Mouse (Mus musculus): ENCODE data around the gene Fstl4. TPM values are rescaled to one million over a fixed set of nuclear protein-coding genes. Genes with fewer than 3 reads are reported as not detected.
A peak's percentile ranks its signal among the peaks of the same experiment; 100 is the strongest.

The Fstl4 gene
- polyA plus RNA-seq, 1 experiment from 2014 or later, result 0.49 TPM

GRCm38 (mm10) chr11:52794331-52794730 is 29.9 kb downstream of the Fstl4 start:
- ATAC-seq (ENCODE audit: insufficient number of reproducible peaks, low FRiP score, low TSS enrichment, low read depth), result no peak
- Histone ChIP-seq H3K4me1 (ENCODE audit: control insufficient read depth, insufficient read depth, low read length) (no peaks in the 10 kb centered on the region), H3K27ac (replicated peaks; ENCODE audit: low read depth, low read length) (no peak overlapping the region), H3K4me3 (ENCODE audit: low read depth, low read length) (no peak overlapping the region), H3K36me3 (ENCODE audit: control insufficient read depth, insufficient read depth, low read length) (no peaks in the 10 kb centered on the region), H3K4me2 (ENCODE audit: low read depth, severe bottlenecking) (no peak overlapping the region), H3K9me3 (ENCODE audit: control insufficient read depth, low read length) (no peaks in the 10 kb centered on the region), H3K27me3 (ENCODE audit: control insufficient read depth, insufficient read depth, low read length) (no peaks in the 10 kb centered on the region), H3K9ac (ENCODE audit: low read length) (no peak overlapping the region)
- DNase-seq (ENCODE audit: low spot score), result no peak
- WGBS, result 82% methylated on average over 5 of the region's 5 CpGs

GRCm38 (mm10) chr11:52809542-52809941 is 45.1 kb downstream of the Fstl4 start:
- Histone ChIP-seq H3K27me3 (ENCODE audit: control insufficient read depth, insufficient read depth, low read length) (no peaks in the 10 kb centered on the region), H3K27ac (replicated peaks; ENCODE audit: low read depth, low read length) (no peak overlapping the region), H3K36me3 (ENCODE audit: control insufficient read depth, insufficient read depth, low read length) (no peaks in the 10 kb centered on the region), H3K4me1 (ENCODE audit: control insufficient read depth, insufficient read depth, low read length) (no peaks in the 10 kb centered on the region), H3K9ac (ENCODE audit: low read length) (no peak overlapping the region), H3K4me3 (ENCODE audit: low read depth, low read length) (no peak overlapping the region), H3K4me2 (ENCODE audit: low read depth, severe bottlenecking) (no peak overlapping the region), H3K9me3 (ENCODE audit: control insufficient read depth, low read length) (no peaks in the 10 kb centered on the region)
- no peak for ATAC-seq (ENCODE audit: insufficient number of reproducible peaks, low FRiP score, low TSS enrichment, low read depth)
- 93% methylated on average over 2 of the region's 2 CpGs for WGBS
- DNase-seq (ENCODE audit: low spot score), result no peak

GRCm38 (mm10) chr11:52816004-52816403 is 51.6 kb downstream of the Fstl4 start:
- Histone ChIP-seq H3K27ac (replicated peaks; ENCODE audit: low read depth, low read length) (no peak overlapping the region), H3K4me2 (ENCODE audit: low read depth, severe bottlenecking) (no peak overlapping the region), H3K9ac (ENCODE audit: low read length) (no peak overlapping the region), H3K36me3 (ENCODE audit: control insufficient read depth, insufficient read depth, low read length) (no peaks in the 10 kb centered on the region), H3K4me3 (ENCODE audit: low read depth, low read length) (no peak overlapping the region), H3K9me3 (ENCODE audit: control insufficient read depth, low read length) (no peaks in the 10 kb centered on the region), H3K4me1 (ENCODE audit: control insufficient read depth, insufficient read depth, low read length) (no peaks in the 10 kb centered on the region), H3K27me3 (ENCODE audit: control insufficient read depth, insufficient read depth, low read length) (no peaks in the 10 kb centered on the region)
- DNase-seq (ENCODE audit: low spot score) (no peak), ATAC-seq (ENCODE audit: insufficient number of reproducible peaks, low FRiP score, low TSS enrichment, low read depth) (no peak)
- 89% methylated on average over 4 of the region's 4 CpGs for WGBS

DNA sequence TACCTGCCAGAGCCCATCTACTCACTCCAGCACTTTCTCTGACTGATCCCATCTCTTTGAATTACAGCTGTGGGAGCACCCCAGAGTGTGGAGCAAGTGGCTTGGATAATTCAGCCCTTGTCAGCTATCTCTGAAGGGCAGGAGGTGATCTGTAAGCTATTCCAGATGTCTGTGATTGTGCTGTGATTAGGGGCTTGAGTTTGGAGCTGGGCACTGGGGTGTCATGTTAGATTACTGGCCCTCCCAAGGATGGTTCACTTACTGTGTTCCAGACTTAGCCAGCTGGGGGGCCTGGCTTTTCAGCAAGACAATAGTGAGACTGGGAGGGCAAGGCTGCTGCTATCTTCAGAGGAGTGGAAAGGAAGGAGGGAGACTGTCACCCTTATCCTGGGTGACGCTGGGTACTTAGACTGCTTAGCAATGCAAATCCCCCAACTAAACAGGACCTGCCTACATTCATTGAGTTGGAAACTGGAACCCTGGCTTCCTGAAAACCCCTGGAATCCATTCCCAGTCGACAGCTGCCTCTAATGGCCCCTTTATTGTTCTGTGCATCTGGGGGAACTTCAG is 56.0 kb downstream of the Fstl4 start:
- H3K9me3 ChIP-seq (ENCODE audit: control insufficient read depth, low read length), result no peaks in the 10 kb centered on the region
- no peak overlapping the region for H3K27ac ChIP-seq (replicated peaks; ENCODE audit: low read depth, low read length)
- no peak overlapping the region for H3K4me3 ChIP-seq (ENCODE audit: low read depth, low read length)
- H3K4me2 ChIP-seq (ENCODE audit: low read depth, severe bottlenecking), result no peak overlapping the region
- H3K4me1 ChIP-seq (ENCODE audit: control insufficient read depth, insufficient read depth, low read length), result no peaks in the 10 kb centered on the region
- no peaks in the 10 kb centered on the region for H3K27me3 ChIP-seq (ENCODE audit: control insufficient read depth, insufficient read depth, low read length)
- WGBS, result 0% methylated on average over 2 of the region's 2 CpGs
- H3K9ac ChIP-seq (ENCODE audit: low read length), result no peak overlapping the region
- DNase-seq (ENCODE audit: low spot score) (no peak), ATAC-seq (ENCODE audit: insufficient number of reproducible peaks, low FRiP score, low TSS enrichment, low read depth) (no peak)
- no peaks in the 10 kb centered on the region for H3K36me3 ChIP-seq (ENCODE audit: control insufficient read depth, insufficient read depth, low read length)

- no peaks in the 10 kb centered on the region for H3K36me3 ChIP-seq (ENCODE audit: control insufficient read depth, insufficient read depth, low read length)
- no peak overlapping the region for H3K4me2 ChIP-seq (ENCODE audit: low read depth, severe bottlenecking)
- no peaks in the 10 kb centered on the region for H3K4me1 ChIP-seq (ENCODE audit: control insufficient read depth, insufficient read depth, low read length)
- ATAC-seq (ENCODE audit: insufficient number of reproducible peaks, low FRiP score, low TSS enrichment, low read depth), result no peak
- no peaks in the 10 kb centered on the region for H3K27me3 ChIP-seq (ENCODE audit: control insufficient read depth, insufficient read depth, low read length)
- no peaks in the 10 kb centered on the region for H3K9me3 ChIP-seq (ENCODE audit: control insufficient read depth, low read length)
- H3K4me3 ChIP-seq (ENCODE audit: low read depth, low read length), result no peak overlapping the region
- 93% methylated on average over 2 of the region's 2 CpGs for WGBS
- no peak overlapping the region for H3K9ac ChIP-seq (ENCODE audit: low read length)
- no peak for DNase-seq (ENCODE audit: low spot score)
- H3K27ac ChIP-seq (replicated peaks; ENCODE audit: low read depth, low read length), result no peak overlapping the region
Observed at GRCm38 (mm10) chr11:52826591-52826990, 62.2 kb downstream of the Fstl4 start.

DNA sequence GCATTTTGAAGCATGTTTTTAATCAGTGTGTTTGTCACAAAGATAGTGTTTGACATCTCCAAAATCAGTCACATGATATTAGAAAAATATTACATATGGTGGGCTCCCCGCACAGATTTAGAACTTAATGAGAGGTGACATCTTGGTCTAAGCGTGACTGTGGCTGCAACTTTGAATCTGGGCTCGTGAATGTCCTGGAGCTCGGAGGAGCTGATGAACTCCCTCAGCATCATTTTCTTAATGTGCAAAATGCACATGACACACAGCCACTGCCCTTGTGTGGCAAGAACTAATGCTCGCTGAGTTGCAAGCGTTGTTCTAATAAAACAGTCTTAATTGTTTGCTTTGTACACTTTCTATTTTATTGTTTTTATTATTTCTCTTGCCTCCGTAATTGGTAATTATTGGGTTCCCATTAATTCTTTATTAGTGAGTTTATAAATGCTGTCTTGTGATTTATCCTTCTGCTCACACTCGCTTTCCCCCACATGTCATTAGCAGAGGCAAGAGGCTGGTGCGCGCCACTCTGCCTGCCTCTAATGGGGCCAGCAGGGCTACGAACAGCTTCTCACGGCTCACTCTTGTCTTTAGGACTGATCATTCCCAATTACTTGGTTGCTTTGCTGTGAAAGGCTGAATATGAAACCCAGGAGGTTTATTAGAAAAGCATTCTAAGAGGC is 67.3 kb downstream of the Fstl4 start:
- ATAC-seq (ENCODE audit: insufficient number of reproducible peaks, low FRiP score, low TSS enrichment, low read depth) (no peak), DNase-seq (ENCODE audit: low spot score) (peak; percentile 31)
- Histone ChIP-seq H3K4me3 (ENCODE audit: low read depth, low read length) (no peak overlapping the region), H3K27ac (replicated peaks; ENCODE audit: low read depth, low read length) (no peak overlapping the region), H3K36me3 (ENCODE audit: control insufficient read depth, insufficient read depth, low read length) (no peaks in the 10 kb centered on the region), H3K4me2 (ENCODE audit: low read depth, severe bottlenecking) (no peak overlapping the region), H3K9me3 (ENCODE audit: control insufficient read depth, low read length) (no peaks in the 10 kb centered on the region), H3K27me3 (ENCODE audit: control insufficient read depth, insufficient read depth, low read length) (no peaks in the 10 kb centered on the region), H3K9ac (ENCODE audit: low read length) (no peak overlapping the region), H3K4me1 (ENCODE audit: control insufficient read depth, insufficient read depth, low read length) (no peaks in the 10 kb centered on the region)
- 47% methylated on average over 12 of the region's 12 CpGs for whole genome bisulfite sequencing

DNA sequence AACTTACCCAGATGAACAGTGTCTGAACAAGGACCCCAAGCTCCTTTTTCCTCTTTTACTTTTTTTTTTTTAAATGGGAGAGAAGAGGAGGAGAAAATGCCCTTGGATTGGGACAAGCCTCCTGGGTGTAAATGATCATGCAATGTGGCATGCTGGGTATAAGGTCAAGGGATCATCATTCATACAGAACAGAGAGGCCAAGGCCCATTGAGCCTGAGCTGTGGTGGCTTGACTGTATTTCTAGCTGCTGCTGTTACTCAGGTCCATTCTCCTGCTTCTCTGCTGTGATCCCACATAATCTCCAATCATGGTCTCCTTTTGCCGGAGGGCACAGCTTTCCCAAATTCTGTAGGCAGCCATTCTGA is 67.9 kb downstream of the Fstl4 start:
- Histone ChIP-seq H3K27me3 (ENCODE audit: control insufficient read depth, insufficient read depth, low read length) (no peaks in the 10 kb centered on the region), H3K4me3 (ENCODE audit: low read depth, low read length) (no peak overlapping the region), H3K4me1 (ENCODE audit: control insufficient read depth, insufficient read depth, low read length) (no peaks in the 10 kb centered on the region), H3K4me2 (ENCODE audit: low read depth, severe bottlenecking) (no peak overlapping the region), H3K36me3 (ENCODE audit: control insufficient read depth, insufficient read depth, low read length) (no peaks in the 10 kb centered on the region), H3K9ac (ENCODE audit: low read length) (no peak overlapping the region), H3K27ac (replicated peaks; ENCODE audit: low read depth, low read length) (no peak overlapping the region), H3K9me3 (ENCODE audit: control insufficient read depth, low read length) (no peaks in the 10 kb centered on the region)
- DNase-seq (ENCODE audit: low spot score) (no peak), ATAC-seq (ENCODE audit: insufficient number of reproducible peaks, low FRiP score, low TSS enrichment, low read depth) (no peak)
- 92% methylated on average over 1 of the region's 1 CpGs for WGBS

DNA sequence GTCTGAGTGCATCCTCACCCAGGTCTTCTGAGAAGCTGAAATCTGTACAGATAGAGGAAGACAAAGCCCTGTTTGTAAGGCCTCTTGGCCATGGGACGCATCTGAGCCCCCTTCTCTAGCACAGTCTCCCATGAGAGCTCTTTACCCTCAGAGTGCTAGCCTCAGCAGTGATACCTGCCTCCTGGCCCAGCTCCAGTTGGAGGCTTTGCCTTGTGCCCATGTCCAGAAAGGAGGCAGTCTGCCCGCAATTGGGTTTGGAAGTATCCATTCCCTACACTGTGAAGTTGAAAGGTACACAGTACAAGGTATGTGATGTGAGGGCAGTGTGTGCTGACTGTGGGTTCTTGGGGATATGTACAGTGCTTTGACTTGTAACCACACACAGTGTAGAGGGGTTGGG is 84.3 kb downstream of the Fstl4 start:
- DNase-seq (ENCODE audit: low spot score), result no peak
- H3K27ac ChIP-seq (replicated peaks; ENCODE audit: low read depth, low read length), result no peak overlapping the region
- no peaks in the 10 kb centered on the region for H3K27me3 ChIP-seq (ENCODE audit: control insufficient read depth, insufficient read depth, low read length)
- no peak overlapping the region for H3K4me3 ChIP-seq (ENCODE audit: low read depth, low read length)
- H3K36me3 ChIP-seq (ENCODE audit: control insufficient read depth, insufficient read depth, low read length), result no peaks in the 10 kb centered on the region
- WGBS, result 79% methylated on average over 2 of the region's 2 CpGs
- ATAC-seq (ENCODE audit: insufficient number of reproducible peaks, low FRiP score, low TSS enrichment, low read depth), result no peak
- 0 out of 2 replicates have a peak, but pooled peaks cover 4% of the 10 kb centered on the region for H3K4me1 ChIP-seq (ENCODE audit: control insufficient read depth, insufficient read depth, low read length)
- no peak overlapping the region for H3K4me2 ChIP-seq (ENCODE audit: low read depth, severe bottlenecking)
- H3K9ac ChIP-seq (ENCODE audit: low read length), result no peak overlapping the region
- no peaks in the 10 kb centered on the region for H3K9me3 ChIP-seq (ENCODE audit: control insufficient read depth, low read length)

DNA sequence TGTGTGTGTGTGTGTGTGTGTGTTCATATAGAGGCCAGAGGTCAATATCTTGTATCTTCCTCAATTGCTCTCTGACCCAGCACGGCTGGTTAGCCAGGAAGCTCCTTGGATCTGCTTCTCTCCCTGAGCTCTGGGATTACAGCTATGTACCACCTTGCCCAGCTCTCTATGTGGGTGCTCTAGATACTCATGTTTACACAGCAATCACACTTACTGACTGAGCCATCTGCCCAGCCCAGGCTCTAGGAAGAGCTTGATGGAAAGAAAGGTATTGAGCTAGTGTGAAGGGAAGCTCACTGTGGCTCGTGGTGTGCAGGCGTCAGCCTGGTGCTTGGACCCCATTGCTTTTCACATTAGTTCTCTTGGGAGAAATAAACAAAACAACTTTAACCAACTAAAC is 85.6 kb downstream of the Fstl4 start:
- 89% methylated on average over 3 of the region's 3 CpGs for WGBS
- Histone ChIP-seq H3K4me1 (ENCODE audit: control insufficient read depth, insufficient read depth, low read length) (0 out of 2 replicates have a peak, but pooled peaks cover 4% of the 10 kb centered on the region), H3K27me3 (ENCODE audit: control insufficient read depth, insufficient read depth, low read length) (no peaks in the 10 kb centered on the region), H3K36me3 (ENCODE audit: control insufficient read depth, insufficient read depth, low read length) (no peaks in the 10 kb centered on the region), H3K9ac (ENCODE audit: low read length) (no peak overlapping the region), H3K4me3 (ENCODE audit: low read depth, low read length) (no peak overlapping the region), H3K4me2 (ENCODE audit: low read depth, severe bottlenecking) (no peak overlapping the region), H3K9me3 (ENCODE audit: control insufficient read depth, low read length) (no peaks in the 10 kb centered on the region), H3K27ac (replicated peaks; ENCODE audit: low read depth, low read length) (no peak overlapping the region)
- ATAC-seq (ENCODE audit: insufficient number of reproducible peaks, low FRiP score, low TSS enrichment, low read depth) (no peak), DNase-seq (ENCODE audit: low spot score) (no peak)

Data from limb, embryonic 11.5 days (tissue).